Mouse (Mus musculus): ENCODE measurements around the gene Slc4a2.

DNA sequence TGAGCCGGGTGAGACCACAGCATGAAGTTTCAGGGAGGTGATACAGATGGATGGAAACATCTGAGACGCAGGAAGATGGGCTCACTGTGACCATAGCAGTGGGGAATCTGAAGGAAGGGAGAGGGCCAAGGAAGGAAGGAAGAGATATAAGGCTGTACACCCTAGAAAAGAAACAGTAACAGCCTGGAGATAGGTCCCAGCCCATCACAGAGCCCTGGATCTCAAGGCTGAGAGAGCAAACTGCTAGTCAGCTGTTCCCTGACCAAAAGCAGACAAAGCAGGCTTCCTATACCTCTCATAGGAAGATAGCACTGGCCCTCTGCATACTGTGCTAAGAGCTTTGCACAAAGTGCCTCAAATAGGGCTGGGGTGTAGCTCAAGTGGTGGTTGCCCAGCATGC, 44.9 kb upstream of the Slc4a2 start:
- TF ChIP-seq CTCF (IDR thresholded peaks at IDR 0.05; ENCODE audit: extremely low read depth, insufficient read length, insufficient replicate concordance, low read depth, low read length) (no peak), POLR2A (IDR thresholded peaks at IDR 0.05; ENCODE audit: low read depth, low read length) (no peak)
